ENCODE assay signal across 9 mouse cellular contexts in the genomic region with DNA sequence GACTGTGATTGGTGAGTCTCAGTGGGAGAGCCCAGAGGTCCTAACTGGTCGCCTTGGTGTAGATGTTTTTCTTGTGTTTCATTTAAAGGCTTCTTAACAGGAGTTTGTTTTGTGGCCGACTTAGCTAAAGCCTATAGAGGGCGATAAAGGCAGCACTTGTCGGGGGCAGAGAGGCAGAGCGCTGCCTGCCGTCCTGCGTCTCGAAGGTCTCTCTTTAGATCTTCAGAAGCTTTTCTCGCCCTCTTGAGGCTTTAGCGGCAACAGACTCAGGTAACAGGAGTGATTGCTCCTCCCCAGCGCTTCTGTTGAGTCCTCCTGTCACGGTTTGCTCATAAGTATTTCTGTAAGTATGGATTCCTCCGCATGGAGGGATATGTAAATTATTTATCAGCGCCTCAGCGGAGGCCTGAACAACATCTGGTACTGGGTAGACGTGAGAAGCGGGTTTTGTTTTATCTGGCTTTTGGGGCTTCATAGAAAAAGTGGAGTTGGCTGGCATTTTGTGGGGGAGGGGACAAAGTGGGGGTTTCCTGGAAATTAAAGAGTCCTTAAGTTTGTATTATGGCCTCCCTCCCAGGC. TPM values are rescaled to one million over a fixed set of nuclear protein-coding genes. Genes with fewer than 3 reads are reported as not detected.
DNase-seq lines count a peak whose midpoint lies in the region; ATAC-seq and TF ChIP-seq lines count a peak whose summit lies in the region.
"Had no signal": no experiment of that assay in that cellular context is flagged by ENCODE, and none has a peak within 500 bp of the region (broad histone marks: within the 10 kb centered on the region; RNA-seq: fewer than 3 reads in every experiment).

No protein-coding gene starts in this region.

- dilution Hi-C loops in CH12.LX (cut with MboI; ENCODE audit: extremely low pct_ligation_motif_present, extremely low pct_unique_long_range_greater_than_20kb, low sequenced_read_pairs), result no loop called here

- H3K4me2 ChIP-seq in CH12.LX (ENCODE audit: insufficient read depth, low read depth, poor library complexity, severe bottlenecking), result no peak overlapping the region
- peak overlapping the region; percentile 31; the same call in 1 of the 2 replicates for H3K4me2 ChIP-seq in embryonic facial prominence, embryonic 13.5 days
- H3K4me2 ChIP-seq in midbrain, embryonic 15.5 days, result peak overlapping the region; percentile 24
- H3K4me2 ChIP-seq: liver, embryonic 15.5 days had no signal

- TF ChIP-seq POLR2A in CH12.LX (IDR thresholded peaks at IDR 0.05; ENCODE audit: low read depth, low read length), result no peak

- 0 out of 2 replicates have a peak overlapping the region, but pooled peaks have one; percentile 42 for H3K27ac ChIP-seq in heart, embryonic 10.5 days
- H3K27ac ChIP-seq in CH12.LX (ENCODE audit: insufficient read depth, low read depth), result no peak overlapping the region
- peak overlapping the region; percentile 44 for H3K27ac ChIP-seq in embryonic facial prominence, embryonic 13.5 days
- H3K27ac ChIP-seq in midbrain, embryonic 15.5 days, result no peak overlapping the region
- H3K27ac ChIP-seq: liver, embryonic 15.5 days had no signal

- in situ Hi-C loops in CH12.LX (cut with MboI; ENCODE audit: low pct_ligation_motif_present, low pct_unique_long_range_greater_than_20kb, low sequenced_read_pairs), result loop anchor here (10.0 kb wide), 1 partner anchor 122 kb away; a partner anchor contains a TSS

- H3K27me3 ChIP-seq in heart, embryonic 10.5 days (ENCODE audit: insufficient read depth, poor library complexity, severe bottlenecking), result no peaks in the 10 kb centered on the region
- H3K27me3 ChIP-seq in CH12.LX (replicated peaks), result no peaks in the 10 kb centered on the region
- H3K27me3 ChIP-seq in embryonic facial prominence, embryonic 13.5 days, result no peaks in the 10 kb centered on the region
- no peaks in the 10 kb centered on the region for H3K27me3 ChIP-seq in midbrain, embryonic 15.5 days (replicated peaks)
- H3K27me3 ChIP-seq: liver, embryonic 15.5 days had no signal

- H3K4me3 ChIP-seq in heart, embryonic 10.5 days, result no peak overlapping the region
- H3K4me3 ChIP-seq in CH12.LX (replicated peaks in 1 of 3; ENCODE audit: low read depth in 2 of 3, low read length in 2 of 3, poor library complexity in 1 of 3), result no peak overlapping the region
- no peak overlapping the region; the same call in 1 of the 2 replicates for H3K4me3 ChIP-seq in embryonic facial prominence, embryonic 13.5 days
- H3K4me3 ChIP-seq in midbrain, embryonic 15.5 days, result no peak overlapping the region
- H3K4me3 ChIP-seq: liver, embryonic 15.5 days had no signal

- 29% methylated on average over 17 of the region's 17 CpGs for WGBS in heart, embryonic 10.5 days
- WGBS in embryonic facial prominence, embryonic 13.5 days, result 13% methylated on average over 17 of the region's 17 CpGs
- 15% methylated on average over 17 of the region's 17 CpGs for WGBS in midbrain, embryonic 15.5 days

- TF ChIP-seq EP300 in CH12.LX (IDR thresholded peaks at IDR 0.05; ENCODE audit: low read length), result no peak

- no peaks in the 10 kb centered on the region for H3K79me2 ChIP-seq in CH12.LX (replicated peaks; ENCODE audit: control insufficient read depth, extremely low read depth, insufficient read depth, poor library complexity, severe bottlenecking)

- peaks cover 22% of the 10 kb centered on the region for H3K4me1 ChIP-seq in heart, embryonic 10.5 days
- peaks cover 4 to 15% of the 10 kb centered on the region in 2 experiments; a peak in 3 of 4 replicates for H3K4me1 ChIP-seq in CH12.LX (ENCODE audit: control insufficient read depth in 1 of 2, insufficient read depth in 2 of 2)
- peaks cover 18% of the 10 kb centered on the region for H3K4me1 ChIP-seq in embryonic facial prominence, embryonic 13.5 days
- H3K4me1 ChIP-seq in midbrain, embryonic 15.5 days, result peaks cover 8% of the 10 kb centered on the region; the same call in 1 of the 2 replicates

- no peak for DNase-seq in heart, embryonic 10.5 days (ENCODE audit: low spot score)
- no peak for DNase-seq in heart, postnatal 4 days
- no peak for DNase-seq in CH12.LX (ENCODE audit: extremely low read depth)
- DNase-seq in kidney, postnatal 36 days, result peak; percentile 20 to 25
- DNase-seq in thymus, postnatal 4 days, result peak; percentile 60
- DNase-seq in urinary bladder, adult 2 months (ENCODE audit: low spot score), result no peak

- H3K9me3 ChIP-seq in heart, embryonic 10.5 days, result no peaks in the 10 kb centered on the region
- H3K9me3 ChIP-seq in CH12.LX (replicated peaks; ENCODE audit: low read length), result no peaks in the 10 kb centered on the region
- no peaks in the 10 kb centered on the region for H3K9me3 ChIP-seq in embryonic facial prominence, embryonic 13.5 days
- no peaks in the 10 kb centered on the region for H3K9me3 ChIP-seq in midbrain, embryonic 15.5 days
- H3K9me3 ChIP-seq: liver, embryonic 15.5 days had no signal

- peaks cover 54% of the 10 kb centered on the region for H3K36me3 ChIP-seq in heart, embryonic 10.5 days
- H3K36me3 ChIP-seq in CH12.LX (replicated peaks in 1 of 2; ENCODE audit: control insufficient read depth in 1 of 2, insufficient read depth in 1 of 2, low read length in 1 of 2), result peaks cover 66 to 99% of the 10 kb centered on the region in 2 experiments
- peaks cover 76% of the 10 kb centered on the region for H3K36me3 ChIP-seq in embryonic facial prominence, embryonic 13.5 days
- peaks cover 29% of the 10 kb centered on the region for H3K36me3 ChIP-seq in midbrain, embryonic 15.5 days (replicated peaks)

- ATAC-seq in embryonic facial prominence, embryonic 13.5 days (ENCODE audit: insufficient number of reproducible peaks, insufficient read depth, low FRiP score, low TSS enrichment, low read depth), result no peak
- ATAC-seq in midbrain, embryonic 15.5 days (replicated peaks), result peak; percentile 80

- H3K9ac ChIP-seq in CH12.LX (ENCODE audit: insufficient read depth, low read depth), result no peak overlapping the region
- H3K9ac ChIP-seq in embryonic facial prominence, embryonic 13.5 days, result 0 out of 2 replicates have a peak overlapping the region, but pooled peaks have one; percentile 32
- no peak overlapping the region for H3K9ac ChIP-seq in midbrain, embryonic 15.5 days
- H3K9ac ChIP-seq: liver, embryonic 15.5 days had no signal

- no peak; the same call in 1 of the 2 replicates for TF ChIP-seq RAD21 in CH12.LX (IDR thresholded peaks at IDR 0.05; ENCODE audit: low read depth, low read length)

- peak in 1 of 2 experiments; percentile 47; a peak in 2 of 4 replicates for TF ChIP-seq CTCF in CH12.LX (conservative IDR thresholded peaks at IDR 0.05 in 1 of 2, IDR thresholded peaks at IDR 0.05 in 1 of 2; ENCODE audit: low read depth in 2 of 2, low read length in 2 of 2)

TF ChIP-seq in CH12.LX, 34 proteins besides CTCF, POLR2A, EP300 and RAD21:
- TF ChIP-seq USF1 (IDR thresholded peaks at IDR 0.05; ENCODE audit: low read depth, low read length) (no peak), SMC3 (IDR thresholded peaks at IDR 0.05; ENCODE audit: low read depth, low read length) (peak; percentile 9; the same call in 1 of the 2 replicates)
TF ChIP-seq in CH12.LX: peak in this region for 1.

RNA-seq across cellular contexts. Expression of a gene that starts 19.9 kb away (rescaled TPM):
- polyA plus RNA-seq in heart, embryonic 10.5 days (2016; fragmentation: Nextera tagmentation; extraction: Ambion mirVana), result 0.20 and 0.59 TPM in 2 replicates
- total RNA-seq in heart, postnatal 4 days (2021), result not detected
- not detected in 2 replicates for total RNA-seq in CH12.LX (2012; rRNA removed)
- not detected in 2 replicates for total RNA-seq in CH12.LX (2014; rRNA removed)
- polyA plus RNA-seq in CH12.LX (2012; ENCODE audit: insufficient read length, low read depth), result not detected in 2 replicates
- not detected in 2 replicates for polyA plus RNA-seq in embryonic facial prominence, embryonic 13.5 days (2015; fragmentation: Nextera tagmentation; extraction: Ambion mirVana)
- 0.71 TPM in 1 of 2 replicates, not detected in the other for polyA plus RNA-seq in midbrain, embryonic 15.5 days (2015; fragmentation: Nextera tagmentation; extraction: Ambion mirVana)
- polyA plus RNA-seq in urinary bladder, adult 2 months (2012; rRNA removed), result not detected in 2 replicates
- polyA plus RNA-seq: liver, embryonic 15.5 days had no signal

RNA-seq across cellular contexts. Expression of a gene that starts 57.2 kb away (rescaled TPM):
- not detected in 2 replicates for polyA plus RNA-seq in heart, embryonic 10.5 days (2016; fragmentation: Nextera tagmentation; extraction: Ambion mirVana)
- total RNA-seq in heart, postnatal 4 days (2021), result not detected
- 1.5 and 2.5 TPM in 2 replicates for total RNA-seq in CH12.LX (2012; rRNA removed)
- total RNA-seq in CH12.LX (2014; rRNA removed), result 2.5 and 2.9 TPM in 2 replicates
- 30.4 and 36.0 TPM in 2 replicates for polyA plus RNA-seq in CH12.LX (2012; ENCODE audit: insufficient read length, low read depth)
- 0.10 and 0.15 TPM in 2 replicates for polyA plus RNA-seq in embryonic facial prominence, embryonic 13.5 days (2015; fragmentation: Nextera tagmentation; extraction: Ambion mirVana)
- 0.04 and 0.06 TPM in 2 replicates for polyA plus RNA-seq in midbrain, embryonic 15.5 days (2015; fragmentation: Nextera tagmentation; extraction: Ambion mirVana)
- 0.52 and 0.68 TPM in 2 replicates for polyA plus RNA-seq in urinary bladder, adult 2 months (2012; rRNA removed)

Comparison
In these comparisons a context has a peak if more than half of its experiments do, and no peak if none do; other contexts are left out.
1. DNase-seq: peak in kidney, postnatal 36 days (2 of 2) and thymus, postnatal 4 days (single experiment); none in heart, embryonic 10.5 days (single experiment), heart, postnatal 4 days (single experiment), CH12.LX (single experiment) and urinary bladder, adult 2 months (single experiment).
2. H3K27ac ChIP-seq: peak in heart, embryonic 10.5 days (single experiment) and embryonic facial prominence, embryonic 13.5 days (single experiment); none in CH12.LX (single experiment) and midbrain, embryonic 15.5 days (single experiment).
3. RNA of a gene that starts 57.2 kb away (polyA plus RNA-seq): 30.4 to 36.0 TPM in CH12.LX; 0.52 to 0.68 TPM in urinary bladder, adult 2 months, 0.10 to 0.15 TPM in embryonic facial prominence, embryonic 13.5 days, 0.04 to 0.06 TPM in midbrain, embryonic 15.5 days and not detected in heart, embryonic 10.5 days; every median in the first group is over 10 times any median in the second.